Mouse (Mus musculus) stomach, postnatal 0 days (tissue): Measurements from ENCODE around the gene Arid1b. TPM values are rescaled to one million over a fixed set of nuclear protein-coding genes. Genes with fewer than 3 reads are reported as not detected.

Source experiments
- ATAC-seq: fragments of 200-750 bp; cut with Nextera tagmentation; 2 replicates; pipeline ENCODE4 v1.8.0; 2017; ENCODE audit not compliant: low FRiP score, low TSS enrichment
- DNase-seq: peaks from one replicate; pipeline ENCODE4 v3.0.0-alpha.2; 2016; ENCODE audit warnings: low spot score
- H3K27ac ChIP-seq: fragments of 300-500 bp; sonication (generic); replicated peaks from 2 replicates; pipeline ENCODE4 v1.5.1; 2014; ENCODE audit warnings: mild to moderate bottlenecking, control low read depth
- H3K27me3 ChIP-seq: fragments of 300-500 bp; sonication (generic); 2 replicates; pipeline ENCODE4 v1.6.1; 2014; ENCODE audit warnings: low read length; ENCODE audit not compliant: control insufficient read depth, insufficient read depth
- H3K36me3 ChIP-seq: fragments of 300-500 bp; sonication (generic); 2 replicates; pipeline ENCODE4 v1.6.1; 2014; ENCODE audit warnings: low read length, mixed read lengths; ENCODE audit not compliant: control insufficient read depth, insufficient read depth
- H3K4me1 ChIP-seq: fragments of 300-500 bp; sonication (generic); replicated peaks from 2 replicates; pipeline ENCODE4 v1.6.1; 2014; ENCODE audit warnings: antibody characterized with exemption; ENCODE audit not compliant: control insufficient read depth, insufficient read depth
- H3K4me2 ChIP-seq: fragments of 300-500 bp; sonication (generic); replicated peaks from 2 replicates; pipeline ENCODE4 v1.6.1; 2014; ENCODE audit warnings: low read depth, mild to moderate bottlenecking, control low read depth, moderate library complexity
- H3K4me3 ChIP-seq: fragments of 300-500 bp; sonication (generic); 2 replicates; pipeline ENCODE4 v1.5.1; 2014; ENCODE audit warnings: low read depth, low read length, control low read depth
- H3K9ac ChIP-seq: fragments of 300-500 bp; sonication (generic); 2 replicates; pipeline ENCODE4 v1.6.1; 2014; ENCODE audit warnings: mild to moderate bottlenecking, low read length, control low read depth, mixed read lengths
- H3K9me3 ChIP-seq: fragments of 300-500 bp; sonication (generic); 2 replicates; pipeline ENCODE4 v1.6.1; 2016; ENCODE audit warnings: low read length; ENCODE audit not compliant: control insufficient read depth
- CTCF ChIP-seq: IDR thresholded peaks from 2 replicates; pipeline ENCODE4 v1.5.1; 2016; ENCODE audit warnings: antibody characterized with exemption, low read depth, mild to moderate bottlenecking, moderate library complexity
- EP300 ChIP-seq: optimal IDR thresholded peaks from 2 replicates; pipeline ENCODE3; 2016; ENCODE audit warnings: antibody characterized with exemption
- WGBS: fragments of 180-500 bp; shearing (Covaris S2); extraction: QIAGEN DNeasy Blood & Tissue Kit; methylation state at CpG from one replicate; pipeline ENCODE4 v1.1.7; 2014; 5-methylcytosine and 5-hydroxymethylcytosine counted together
- polyA plus RNA-seq: library from polyadenylated mRNA; unstranded; fragments of >200 nt; fragmentation: Nextera tagmentation; extraction: Ambion mirVana; gene quantifications from 2 replicates; pipeline ENCODE4 v1.2.1, GENCODE M21; 2015

Gene Arid1b
- polyA plus RNA-seq, 1 experiment from 2014 or later = 5.6 TPM

GRCm38 (mm10) chr17:5297491-5297890, 303.4 kb downstream of the Arid1b start:
- no peak for TF ChIP-seq CTCF
- no peak for TF ChIP-seq EP300
- Histone ChIP-seq H3K4me3 (no peak overlapping the region), H3K4me2 (no peak overlapping the region), H3K4me1 (peaks cover 3% of the 10 kb centered on the region; the same call in 1 of the 2 replicates), H3K9ac (no peak overlapping the region), H3K36me3 (no peaks in the 10 kb centered on the region; the same call in 1 of the 2 replicates), H3K9me3 (no peaks in the 10 kb centered on the region), H3K27me3 (no peaks in the 10 kb centered on the region), H3K27ac (no peak overlapping the region)
- WGBS = 88% methylated on average over 4 of the region's 4 CpGs
- DNase-seq (no peak), ATAC-seq (no peak)

DNA sequence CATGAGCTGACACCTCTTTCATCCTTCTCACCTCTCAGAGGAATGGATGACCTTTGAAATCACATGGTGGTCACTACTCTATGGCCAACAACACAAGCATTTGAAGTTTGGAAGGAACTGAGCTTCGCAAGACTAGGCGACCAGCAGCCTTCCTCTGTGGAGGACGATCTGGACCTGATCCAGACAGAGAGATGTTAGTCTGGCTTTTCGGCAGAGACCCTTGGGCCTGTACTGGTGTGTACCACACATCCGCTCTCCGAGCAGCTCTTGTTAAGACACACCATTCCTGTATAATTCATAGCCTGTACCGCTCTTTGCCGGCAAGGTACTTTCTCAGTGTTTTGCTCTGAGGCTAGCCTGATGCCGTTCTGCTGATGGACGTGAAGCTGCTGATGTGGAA, 303.9 kb downstream of the Arid1b start:
- 80% methylated on average over 10 of the region's 10 CpGs for WGBS
- TF ChIP-seq CTCF (no peak), EP300 (no peak)
- H3K4me3 ChIP-seq = no peak overlapping the region
- H3K4me2 ChIP-seq = no peak overlapping the region
- no peak for ATAC-seq
- peaks cover 3% of the 10 kb centered on the region; the same call in 1 of the 2 replicates for H3K4me1 ChIP-seq
- no peak for DNase-seq
- H3K27me3 ChIP-seq = no peaks in the 10 kb centered on the region
- no peak overlapping the region for H3K9ac ChIP-seq
- H3K9me3 ChIP-seq = no peaks in the 10 kb centered on the region
- H3K36me3 ChIP-seq = no peaks in the 10 kb centered on the region; the same call in 1 of the 2 replicates
- H3K27ac ChIP-seq = no peak overlapping the region

DNA sequence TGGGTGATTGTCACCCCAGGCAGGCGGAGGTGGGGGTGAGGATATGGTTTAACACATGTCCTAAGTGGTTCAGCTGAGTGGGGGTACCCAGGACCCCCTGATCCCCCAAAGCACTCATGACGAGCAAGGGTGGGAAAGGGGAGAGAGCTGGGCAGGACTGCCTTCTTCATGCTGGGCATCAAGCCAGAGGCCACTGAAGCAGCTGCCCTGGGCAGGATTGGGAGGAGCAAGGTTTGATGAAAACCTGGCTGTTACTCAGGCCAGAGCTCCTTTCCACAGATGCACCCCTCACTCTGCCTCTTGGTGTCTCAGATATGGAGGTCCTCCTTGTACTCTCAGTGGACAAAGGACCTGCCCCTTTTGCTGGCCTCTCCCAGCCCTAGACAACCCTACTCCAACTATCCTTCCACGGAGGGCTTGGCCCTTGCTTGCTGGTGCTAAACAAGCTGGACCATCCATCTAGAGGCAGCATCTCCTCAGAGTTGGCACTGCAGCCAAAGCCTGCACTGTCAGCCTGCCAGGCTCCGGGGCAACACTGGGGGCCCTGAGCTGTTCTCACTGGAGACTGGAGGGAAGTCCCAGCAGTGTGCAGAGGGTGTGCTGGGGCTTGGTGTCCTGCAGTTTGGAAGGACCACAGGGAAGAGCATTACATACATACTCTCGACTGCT, 304.9 kb downstream of the Arid1b start:
- H3K27ac ChIP-seq = peak overlapping the region; percentile 5; the same call in 1 of the 2 replicates
- H3K36me3 ChIP-seq = no peaks in the 10 kb centered on the region; the same call in 1 of the 2 replicates
- H3K27me3 ChIP-seq = no peaks in the 10 kb centered on the region
- no peak for ATAC-seq
- H3K4me1 ChIP-seq = peaks cover 3% of the 10 kb centered on the region; the same call in 1 of the 2 replicates
- no peak for DNase-seq
- H3K9ac ChIP-seq = no peak overlapping the region
- 49% methylated on average over 5 of the region's 5 CpGs for whole genome bisulfite sequencing
- H3K4me2 ChIP-seq = no peak overlapping the region
- H3K9me3 ChIP-seq = no peaks in the 10 kb centered on the region
- TF ChIP-seq CTCF (no peak), EP300 (no peak)
- no peak overlapping the region for H3K4me3 ChIP-seq

- Histone ChIP-seq H3K9me3 (no peaks in the 10 kb centered on the region), H3K27ac (no peak overlapping the region), H3K36me3 (peaks cover 7% of the 10 kb centered on the region), H3K4me2 (no peak overlapping the region), H3K27me3 (no peaks in the 10 kb centered on the region), H3K9ac (no peak overlapping the region), H3K4me1 (no peaks in the 10 kb centered on the region), H3K4me3 (no peak overlapping the region)
- 79% methylated on average over 11 of the region's 11 CpGs for WGBS
- DNase-seq (no peak), ATAC-seq (no peak; the same call in 1 of the 2 replicates)
- TF ChIP-seq CTCF = peak; percentile 41
- no peak for TF ChIP-seq EP300
Observed at GRCm38 (mm10) chr17:5302971-5303746, 309.0 kb downstream of the Arid1b start.

DNA sequence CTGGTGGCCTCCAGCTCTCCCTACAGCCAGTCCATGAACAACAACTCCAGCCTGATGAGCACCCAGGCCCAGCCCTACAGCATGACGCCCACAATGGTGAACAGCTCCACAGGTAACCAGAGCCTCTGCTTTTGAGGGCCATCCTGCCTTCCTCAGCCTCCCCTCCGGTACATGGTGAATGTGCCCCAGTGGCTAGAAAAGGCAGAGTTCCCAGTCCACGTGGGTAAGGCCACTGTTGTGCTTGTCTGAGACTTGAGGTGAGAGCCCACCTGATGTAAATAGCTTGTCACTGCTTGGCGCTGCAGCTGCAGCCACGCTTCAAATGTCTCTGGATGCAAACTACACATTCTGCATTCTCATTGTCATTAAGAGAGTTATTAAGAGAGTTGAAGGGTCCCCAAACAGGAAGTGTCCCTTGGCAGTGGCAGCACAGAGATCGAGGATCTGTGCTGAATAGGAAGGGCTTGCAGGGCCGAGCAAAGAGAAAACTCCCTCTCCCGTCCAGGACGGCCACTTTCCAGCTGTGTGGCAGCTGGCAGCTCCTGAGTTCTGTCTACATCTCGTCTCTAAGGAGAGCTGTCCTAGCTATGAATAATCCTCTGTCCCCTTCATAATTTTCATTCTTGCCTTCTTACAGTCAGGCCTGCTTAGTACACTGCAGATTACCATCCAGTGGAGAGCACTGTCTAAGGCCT, 311.8 kb downstream of the Arid1b start:
- ATAC-seq = no peak
- no peak for TF ChIP-seq CTCF
- TF ChIP-seq EP300 = no peak
- H3K4me2 ChIP-seq = no peak overlapping the region
- 68% methylated on average over 10 of the region's 10 CpGs for WGBS
- H3K9me3 ChIP-seq = no peaks in the 10 kb centered on the region
- H3K9ac ChIP-seq = no peak overlapping the region
- DNase-seq = no peak
- no peak overlapping the region for H3K27ac ChIP-seq
- H3K4me1 ChIP-seq = no peaks in the 10 kb centered on the region
- H3K27me3 ChIP-seq = no peaks in the 10 kb centered on the region
- H3K36me3 ChIP-seq = peaks cover 7% of the 10 kb centered on the region
- H3K4me3 ChIP-seq = no peak overlapping the region
